Mouse (Mus musculus): ENCODE measurements at regions not wholly inside any gene's neighbourhood (a gene's known extent, or its start where the extent isn't known, plus 50 kb on each side); places are given as distances from the start of the nearest gene placed in this dataset.

GRCm38 (mm10) chr12:25352160-25352559, 255.2 kb upstream of the Id2 start:
- DNase-seq (ENCODE audit: low read depth, low spot score), result no peak

- DNase-seq (ENCODE audit: low read depth, low spot score), result no peak
These were observed 247.4 kb upstream of the Id2 start for GRCm38 (mm10) chr12:25344354-25344753.

- no peak for DNase-seq (ENCODE audit: low read depth, low spot score)
These were observed 241.8 kb upstream of the Id2 start for GRCm38 (mm10) chr12:25338771-25339170.

- DNase-seq (ENCODE audit: low read depth, low spot score), result no peak
These were observed 239.0 kb upstream of the Id2 start for GRCm38 (mm10) chr12:25335930-25336329.

- no peak for DNase-seq (ENCODE audit: low read depth, low spot score)
These were observed 238.1 kb upstream of the Id2 start for GRCm38 (mm10) chr12:25335069-25335468.

- DNase-seq (ENCODE audit: low read depth, low spot score), result no peak
These were observed 235.6 kb upstream of the Id2 start for GRCm38 (mm10) chr12:25332384-25333035.

- peak; percentile 31 for DNase-seq (ENCODE audit: low read depth, low spot score)
These were observed 233.2 kb upstream of the Id2 start for GRCm38 (mm10) chr12:25330004-25330708.

GRCm38 (mm10) chr12:25325901-25326300, 229.0 kb upstream of the Id2 start:
- DNase-seq (ENCODE audit: low read depth, low spot score), result no peak

GRCm38 (mm10) chr12:25323171-25323570, 226.2 kb upstream of the Id2 start:
- DNase-seq (ENCODE audit: low read depth, low spot score), result no peak

GRCm38 (mm10) chr12:25320262-25320767, 223.4 kb upstream of the Id2 start:
- DNase-seq (ENCODE audit: low read depth, low spot score), result no peak

GRCm38 (mm10) chr12:25319846-25320245, 222.9 kb upstream of the Id2 start:
- DNase-seq (ENCODE audit: low read depth, low spot score), result no peak

- DNase-seq (ENCODE audit: low read depth, low spot score), result no peak
These were observed 221.2 kb upstream of the Id2 start for GRCm38 (mm10) chr12:25318072-25318671.

- no peak for DNase-seq (ENCODE audit: low read depth, low spot score)
These were observed 219.0 kb upstream of the Id2 start for GRCm38 (mm10) chr12:25315969-25316368.

GRCm38 (mm10) chr12:25313212-25313611, 216.3 kb upstream of the Id2 start:
- DNase-seq (ENCODE audit: low read depth, low spot score), result no peak

GRCm38 (mm10) chr12:25312390-25312789, 215.4 kb upstream of the Id2 start:
- no peak for DNase-seq (ENCODE audit: low read depth, low spot score)

- DNase-seq (ENCODE audit: low read depth, low spot score), result no peak
These were observed 214.8 kb upstream of the Id2 start for GRCm38 (mm10) chr12:25311728-25312127.

- no peak for DNase-seq (ENCODE audit: low read depth, low spot score)
These were observed 213.5 kb upstream of the Id2 start for GRCm38 (mm10) chr12:25310293-25310946.

- no peak for DNase-seq (ENCODE audit: low read depth, low spot score)
These were observed 212.3 kb upstream of the Id2 start for GRCm38 (mm10) chr12:25309234-25309633.

GRCm38 (mm10) chr12:25305764-25306653, 209.1 kb upstream of the Id2 start:
- no peak for DNase-seq (ENCODE audit: low read depth, low spot score)

- DNase-seq (ENCODE audit: low read depth, low spot score), result no peak
These were observed 208.0 kb upstream of the Id2 start for GRCm38 (mm10) chr12:25304820-25305511.
